Mouse (Mus musculus): ENCODE results near the gene Emilin3.
"Not testable (repeated sequence)": the region's sequence is repeated elsewhere in the genome, so short reads cannot be mapped to it uniquely, and the experiment has no call there.

Emilin3 gene

GRCm38 (mm10) chr2:160912231-160912671, at the start of gene Emilin3:
Gene Emilin3, minus strand, starts transcription at chr2:160912328.
- in situ Hi-C loops (cut with MboI; ENCODE audit: low sequenced_read_pairs): no loop called here

GRCm38 (mm10) chr2:160960956-160961646, 49.0 kb upstream of the Emilin3 start:
- in situ Hi-C loops (cut with MboI; ENCODE audit: low sequenced_read_pairs): no loop called here

- in situ Hi-C loops (cut with MboI; ENCODE audit: low sequenced_read_pairs): no loop called here
Measured at GRCm38 (mm10) chr2:160959901-160960300, 47.8 kb upstream of the Emilin3 start.

- in situ Hi-C loops (cut with MboI; ENCODE audit: low sequenced_read_pairs): no loop called here
Measured at GRCm38 (mm10) chr2:160958737-160959136, 46.6 kb upstream of the Emilin3 start.

DNA sequence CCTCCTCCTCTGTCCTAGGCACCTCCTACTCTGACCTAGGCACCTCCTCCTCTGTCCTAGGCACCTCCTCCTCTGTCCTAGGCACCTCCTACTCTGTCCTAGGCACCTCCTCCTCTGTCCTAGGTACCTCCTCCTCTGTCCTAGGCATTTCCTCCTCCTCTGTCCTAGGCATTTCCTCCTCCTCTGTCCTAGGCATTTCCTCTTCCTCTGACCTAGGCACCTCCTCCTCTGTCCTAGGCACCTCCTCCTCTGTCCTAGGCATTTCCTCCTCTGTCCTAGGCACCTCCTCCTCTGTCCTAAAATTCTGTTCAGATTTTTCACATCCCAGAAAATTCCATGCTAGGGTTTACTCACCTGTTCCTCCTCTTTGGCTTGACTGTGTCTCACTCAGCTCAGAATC, 45.7 kb upstream of the Emilin3 start:
- in situ Hi-C loops (cut with MboI; ENCODE audit: low sequenced_read_pairs): not testable (repeated sequence)

GRCm38 (mm10) chr2:160957307-160957706, 45.2 kb upstream of the Emilin3 start:
- in situ Hi-C loops (cut with MboI; ENCODE audit: low sequenced_read_pairs): not testable (repeated sequence)

DNA sequence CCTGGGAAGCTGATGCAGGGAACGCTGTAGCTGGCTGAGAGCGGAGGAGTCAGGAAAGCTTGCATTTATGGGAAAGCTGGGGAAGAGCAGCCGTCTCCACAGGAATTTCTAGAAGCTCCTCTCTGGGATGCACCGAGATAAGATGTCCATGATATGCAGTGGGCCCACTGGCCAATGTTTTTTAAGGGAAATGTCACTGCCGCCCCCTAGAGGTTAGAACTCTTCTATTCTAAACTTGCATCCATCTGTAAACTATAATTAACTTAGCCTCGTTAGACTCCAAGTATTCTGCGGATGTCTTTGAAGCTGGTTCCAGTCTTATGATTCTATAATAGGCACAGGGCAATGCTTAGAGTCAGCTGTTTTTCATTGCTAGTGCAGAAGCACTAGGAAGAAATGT, 43.2 kb upstream of the Emilin3 start:
- in situ Hi-C loops (cut with MboI; ENCODE audit: low sequenced_read_pairs): no loop called here

DNA sequence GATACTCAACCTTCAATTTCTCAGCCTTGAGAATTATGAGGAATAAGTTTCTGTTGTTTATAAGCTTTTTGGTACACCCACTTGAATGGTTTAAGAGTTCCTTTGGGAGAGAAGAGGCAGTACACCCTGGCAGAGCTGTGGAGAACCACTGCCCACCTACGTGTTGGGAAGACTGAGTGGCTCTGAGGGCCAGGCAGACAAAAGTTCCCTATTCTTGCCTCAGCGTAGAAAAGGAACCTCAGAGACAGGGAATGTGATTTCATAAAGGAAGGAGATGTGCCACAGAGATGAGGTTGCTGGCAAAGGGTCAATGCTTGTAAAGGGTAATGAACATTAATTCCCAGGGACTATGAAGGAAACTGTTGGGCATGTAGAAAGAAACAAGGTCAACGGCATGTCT, 42.4 kb upstream of the Emilin3 start:
- in situ Hi-C loops (cut with MboI; ENCODE audit: low sequenced_read_pairs): no loop called here

GRCm38 (mm10) chr2:160953131-160953873, 41.2 kb upstream of the Emilin3 start:
- in situ Hi-C loops (cut with MboI; ENCODE audit: low sequenced_read_pairs): no loop called here

DNA sequence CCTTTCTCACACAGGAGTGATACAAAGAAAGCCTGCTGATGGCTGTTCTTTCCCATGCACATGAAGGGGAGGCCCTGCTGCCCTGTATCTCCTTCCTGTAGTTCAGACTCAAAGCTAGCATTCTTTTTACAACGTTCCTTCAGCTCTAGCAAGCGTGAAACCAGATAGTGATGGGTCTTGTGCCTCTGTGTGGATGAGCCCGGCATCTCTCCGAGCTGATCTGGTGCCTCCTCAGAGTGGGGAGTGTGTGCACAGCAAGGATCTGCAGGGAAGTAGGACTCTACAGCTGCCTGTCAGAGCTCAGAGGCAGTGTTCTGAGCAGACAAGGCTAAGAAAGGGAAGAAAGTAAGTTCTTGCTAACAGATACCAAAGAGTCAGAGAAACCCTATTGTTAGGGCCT, 39.5 kb upstream of the Emilin3 start:
- in situ Hi-C loops (cut with MboI; ENCODE audit: low sequenced_read_pairs): no loop called here

DNA sequence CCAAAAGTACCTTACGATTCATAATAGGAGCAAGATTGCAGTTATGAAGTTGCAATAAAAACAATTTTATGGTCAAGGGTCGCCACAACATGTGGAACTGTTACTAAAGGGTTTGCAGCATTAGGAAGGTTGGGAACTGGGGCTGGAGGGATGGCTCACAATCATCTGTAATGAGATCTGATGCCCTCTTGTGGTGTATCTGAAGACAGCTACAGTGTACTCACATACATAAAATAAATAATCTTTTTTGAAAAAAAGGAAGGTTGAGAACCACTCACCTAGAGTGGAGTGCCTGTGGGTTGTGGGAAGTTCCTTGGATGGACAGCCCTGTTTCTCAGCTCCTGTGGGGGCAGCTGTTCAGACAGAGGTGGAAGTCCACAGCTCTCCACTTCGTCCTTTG, 30.3 kb upstream of the Emilin3 start:
- in situ Hi-C loops (cut with MboI; ENCODE audit: low sequenced_read_pairs): no loop called here

DNA sequence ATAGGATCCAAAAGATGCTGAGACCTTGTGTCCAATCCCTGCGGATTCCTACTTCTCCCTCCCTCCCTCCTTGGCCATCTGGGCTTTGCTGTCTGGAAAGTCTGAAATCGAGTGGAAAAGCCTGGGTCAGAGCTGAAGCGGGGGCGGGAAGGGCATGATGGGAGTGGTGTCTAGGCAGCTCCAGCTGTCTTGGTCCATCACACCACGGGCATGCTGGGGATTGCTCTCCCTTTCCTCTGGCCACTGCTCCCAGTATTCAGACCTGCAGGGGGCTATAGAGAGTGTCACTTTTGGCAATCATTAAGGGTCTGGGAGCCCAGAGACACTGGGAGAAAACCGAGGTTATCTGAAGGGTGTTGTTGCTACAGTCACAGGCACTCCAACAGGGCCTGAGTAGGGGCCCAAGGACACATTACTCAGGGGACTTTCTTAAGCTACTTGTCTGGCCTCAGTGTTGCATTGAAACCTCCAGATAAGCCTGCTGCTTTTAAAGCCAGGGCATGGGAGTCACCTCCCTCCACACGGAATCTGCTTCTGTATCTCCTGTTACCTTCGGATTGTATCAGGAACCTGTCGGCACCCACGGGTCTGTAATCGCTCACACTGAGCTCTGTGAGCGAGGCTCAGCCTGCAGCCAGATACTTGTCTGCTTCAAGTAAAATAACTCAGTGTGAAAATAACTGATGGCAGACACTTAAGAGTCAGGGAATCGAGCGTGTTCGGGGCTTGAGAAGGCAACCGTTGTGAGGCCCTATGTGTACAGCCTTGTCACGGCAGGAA, 29.0 kb upstream of the Emilin3 start:
- in situ Hi-C loops (cut with MboI; ENCODE audit: low sequenced_read_pairs): no loop called here

GRCm38 (mm10) chr2:160934451-160934850, 22.3 kb upstream of the Emilin3 start:
- in situ Hi-C loops (cut with MboI; ENCODE audit: low sequenced_read_pairs): no loop called here

DNA sequence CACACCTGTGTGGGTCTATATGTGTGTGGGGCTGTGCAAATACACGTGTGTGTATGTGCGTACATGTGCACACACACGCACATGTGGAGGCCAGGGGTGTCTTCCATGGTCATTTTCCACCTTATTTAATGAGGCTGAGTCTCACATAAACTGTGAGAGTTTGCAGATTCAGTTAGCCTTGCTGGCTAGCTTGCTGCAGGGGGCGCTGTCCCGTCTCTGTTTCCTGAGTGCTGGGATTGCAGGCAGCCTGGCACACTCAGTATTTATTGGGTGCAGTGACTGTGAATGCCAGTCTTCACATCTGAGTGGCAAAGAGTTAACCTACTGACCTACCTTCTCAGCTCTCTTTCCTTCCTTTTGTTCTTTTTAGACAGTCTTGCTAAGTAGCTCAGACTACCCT, 21.8 kb upstream of the Emilin3 start:
- in situ Hi-C loops (cut with MboI; ENCODE audit: low sequenced_read_pairs): no loop called here

DNA sequence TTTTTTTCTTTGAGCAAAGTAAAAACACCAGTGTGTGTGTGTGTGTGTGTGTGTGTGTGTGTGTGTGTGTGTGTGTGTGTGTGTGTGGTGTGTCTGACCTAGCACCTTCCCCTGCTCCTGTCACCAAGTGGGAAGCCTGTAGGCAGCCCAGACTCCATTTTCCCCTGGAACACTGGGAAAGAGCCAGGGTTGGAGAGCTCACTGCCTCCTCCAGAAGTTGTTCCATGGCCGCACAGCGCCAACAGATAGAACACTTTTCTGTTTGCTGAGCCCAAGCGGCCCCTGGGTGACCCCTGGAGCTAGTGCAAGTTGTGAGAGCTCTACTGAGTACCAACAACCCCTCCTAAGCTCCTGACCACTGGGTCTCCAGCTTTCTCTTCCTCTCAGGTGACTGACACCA, 20.9 kb upstream of the Emilin3 start:
- in situ Hi-C loops (cut with MboI; ENCODE audit: low sequenced_read_pairs): no loop called here

DNA sequence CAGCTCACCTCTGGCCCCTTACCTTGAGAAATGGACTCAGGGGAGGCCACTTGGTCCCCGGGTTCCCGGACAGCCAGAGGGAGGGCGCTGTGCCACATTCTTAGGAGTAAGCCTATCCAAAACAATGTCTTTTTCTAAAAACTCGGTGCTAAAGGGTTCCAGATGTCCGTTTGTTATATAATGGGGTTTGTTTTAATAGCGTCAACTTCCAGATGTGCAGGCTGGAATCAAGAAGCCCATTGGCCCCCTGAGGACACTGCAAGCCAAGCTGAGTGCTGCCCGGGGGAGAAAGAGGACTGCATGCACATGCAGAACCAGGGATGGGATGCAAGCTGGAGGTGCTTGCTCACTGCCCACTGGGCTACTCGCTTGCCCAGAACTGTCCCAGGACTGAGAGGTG, 20.2 kb upstream of the Emilin3 start:
- in situ Hi-C loops (cut with MboI; ENCODE audit: low sequenced_read_pairs): no loop called here

DNA sequence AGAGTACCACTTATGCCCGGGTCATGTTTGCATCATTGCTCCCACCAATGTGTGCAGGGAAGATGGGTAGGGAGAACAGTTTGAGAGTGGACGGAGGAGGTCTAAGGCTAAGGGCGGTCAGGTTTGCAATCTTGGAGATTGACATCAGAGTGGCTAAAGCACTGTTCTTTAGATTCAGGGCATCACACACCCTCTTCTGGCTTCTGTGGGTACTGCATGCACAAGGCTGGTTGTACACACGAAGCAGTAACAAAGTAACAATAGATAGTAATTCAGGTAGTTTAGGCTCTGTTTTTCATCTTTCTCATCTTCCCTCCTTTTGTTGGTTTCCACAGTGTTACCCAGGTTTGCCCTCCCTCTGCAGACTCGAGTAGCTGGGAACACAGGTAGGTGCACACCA, 19.2 kb upstream of the Emilin3 start:
- in situ Hi-C loops (cut with MboI; ENCODE audit: low sequenced_read_pairs): no loop called here

DNA sequence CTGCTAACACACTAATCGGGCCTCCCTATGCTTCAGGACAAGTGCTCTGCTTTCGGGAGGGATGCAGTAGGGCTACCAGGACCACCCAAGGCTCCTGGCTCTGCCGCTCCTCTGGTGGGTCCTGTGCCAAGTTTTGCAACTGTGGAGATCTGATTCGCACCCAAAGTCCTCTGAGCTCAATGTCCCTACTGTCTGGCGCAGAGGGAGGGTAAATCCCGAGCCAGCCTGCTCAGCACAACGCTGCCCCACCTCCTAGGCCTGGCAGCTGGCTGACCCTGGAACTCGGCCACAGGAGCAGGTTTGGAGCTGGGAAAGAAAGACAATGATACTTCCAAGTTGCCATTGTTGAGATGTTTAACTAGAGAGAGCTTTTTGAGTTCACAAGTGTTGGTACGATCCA, 13.1 kb upstream of the Emilin3 start:
- in situ Hi-C loops (cut with MboI; ENCODE audit: low sequenced_read_pairs): no loop called here

DNA sequence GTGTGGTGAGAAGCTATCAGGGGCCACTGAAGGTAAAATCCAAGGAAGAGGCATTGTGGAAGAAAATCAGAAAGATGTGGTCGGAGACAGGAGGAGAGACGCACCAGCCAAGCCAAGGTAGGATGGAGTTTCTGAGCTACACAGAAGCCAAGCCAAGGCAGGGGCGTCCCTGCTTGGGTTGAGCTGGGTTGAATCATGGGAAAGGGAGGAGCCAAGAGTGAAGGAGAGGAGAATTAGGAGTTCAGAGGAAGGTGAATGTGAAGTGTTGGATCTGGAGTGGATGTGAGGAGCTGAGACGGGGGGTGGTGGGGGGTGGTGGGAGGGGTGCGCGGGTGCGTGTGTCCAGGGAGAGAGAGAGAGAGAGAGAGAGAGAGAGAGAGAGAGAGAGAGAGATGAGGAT, 9.2 kb upstream of the Emilin3 start:
- in situ Hi-C loops (cut with MboI; ENCODE audit: low sequenced_read_pairs): no loop called here

- in situ Hi-C loops (cut with MboI; ENCODE audit: low sequenced_read_pairs): no loop called here
Measured at GRCm38 (mm10) chr2:160918930-160919215, 6.7 kb upstream of the Emilin3 start.

DNA sequence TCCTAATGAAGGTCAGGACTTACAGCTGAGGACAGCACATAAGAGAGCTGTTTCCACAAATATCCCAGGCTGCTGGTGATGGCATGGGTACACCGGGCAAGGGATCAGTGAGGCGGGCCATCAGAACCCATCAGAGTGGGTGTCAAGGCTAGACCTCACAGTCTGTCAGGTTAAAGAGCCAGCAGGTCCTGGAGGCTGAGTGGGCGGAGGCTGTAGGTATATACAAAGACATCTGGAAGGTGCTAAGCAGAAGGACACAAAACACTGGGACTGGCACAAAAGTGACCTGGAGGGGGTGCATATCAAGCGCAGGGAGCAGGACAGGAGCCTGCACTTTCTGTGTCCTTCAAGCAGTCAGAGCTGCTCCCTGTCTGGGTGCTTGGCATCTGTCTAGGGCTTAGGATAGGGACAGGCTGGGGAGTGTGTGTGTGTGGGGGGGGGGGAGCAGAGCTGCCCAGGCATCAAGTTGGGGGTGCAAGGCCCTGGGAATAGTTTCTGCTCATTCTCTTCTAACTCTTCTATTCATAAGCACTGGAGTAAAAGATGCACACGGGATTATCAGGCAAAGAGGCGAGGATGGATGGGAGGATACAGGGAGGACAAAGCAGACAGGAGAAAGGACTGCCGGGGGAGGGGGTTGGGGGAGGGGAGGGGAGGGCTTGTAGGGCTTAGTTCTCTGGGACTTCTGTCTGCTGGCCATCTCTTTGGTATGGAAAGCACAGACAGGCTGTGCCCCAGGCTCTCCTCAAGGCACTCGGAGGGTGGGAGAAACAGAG, 6.2 kb upstream of the Emilin3 start:
- in situ Hi-C loops (cut with MboI; ENCODE audit: low sequenced_read_pairs): no loop called here

Measured in CH12F3 (cell line).